Mouse (Mus musculus) cerebellum, adult 2 months (tissue): ENCODE results near the gene Osbpl9. TPM values are rescaled to one million over a fixed set of nuclear protein-coding genes. Genes with fewer than 3 reads are reported as not detected.
A peak's percentile ranks its signal among the peaks of the same experiment; 100 is the strongest.

Source experiments
- DNase-seq, 2 experiments: peaks; one replicate each; pipeline ENCODE4 v3.0.0; 2021
- H3K27ac ChIP-seq: fragments of 200-500 bp; 2 replicates; pipeline ENCODE4 v1.5.1; 2012; ENCODE audit warnings: low read length, control low read depth, inconsistent platforms; ENCODE audit not compliant: insufficient read depth
- H3K27me3 ChIP-seq: fragments of 200-500 bp; 2 replicates; pipeline ENCODE4 v1.6.1; 2012; ENCODE audit warnings: inconsistent platforms, mild to moderate bottlenecking, low read length, moderate library complexity; ENCODE audit not compliant: control insufficient read depth, insufficient read depth
- H3K4me1 ChIP-seq: fragments of 200-500 bp; 2 replicates; pipeline ENCODE4 v1.6.1; 2011; ENCODE audit warnings: low read length; ENCODE audit not compliant: control insufficient read depth, insufficient read depth
- H3K4me3 ChIP-seq: fragments of 200-500 bp; replicated peaks from 2 replicates; pipeline ENCODE3; 2011; ENCODE audit warnings: mild to moderate bottlenecking, low read depth, low read length, control low read depth; ENCODE audit not compliant: insufficient read depth
- CTCF ChIP-seq: fragments of 200-500 bp; IDR thresholded peaks from 2 replicates; pipeline ENCODE4 v1.5.1; 2011; ENCODE audit warnings: low read depth, mild to moderate bottlenecking, control low read depth, low read length, moderate library complexity, borderline replicate concordance; ENCODE audit not compliant: insufficient read depth
- POLR2A ChIP-seq: fragments of 200-500 bp; IDR thresholded peaks from 2 replicates; pipeline ENCODE4 v1.6.1; 2011; ENCODE audit warnings: low read length, control low read depth, borderline replicate concordance; ENCODE audit not compliant: insufficient read depth
- WGBS: fragments of 180-500 bp; shearing (Covaris S2); methylation state at CpG from one replicate; pipeline ENCODE4 v1.1.7; 2018; 5-methylcytosine and 5-hydroxymethylcytosine counted together
- polyA plus RNA-seq: library from polyadenylated mRNA; depleted of rRNA; stranded (reverse); fragments of >200 nt; gene quantifications from 2 replicates; pipeline ENCODE4 v1.2.3, GENCODE M21; 2012

The Osbpl9 gene
- polyA plus RNA-seq, 1 experiment: 120 TPM

- no peak overlapping the region for H3K4me3 ChIP-seq
- DNase-seq: peak; percentile 22 to 47
- no peaks in the 10 kb centered on the region for H3K4me1 ChIP-seq
- TF ChIP-seq POLR2A (no peak), CTCF (peak; percentile 62)
- H3K27me3 ChIP-seq: no peaks in the 10 kb centered on the region
- no peak overlapping the region for H3K27ac ChIP-seq
These were observed 165.7 kb downstream of the Osbpl9 start for GRCm38 (mm10) chr4:109036327-109036726.

DNA sequence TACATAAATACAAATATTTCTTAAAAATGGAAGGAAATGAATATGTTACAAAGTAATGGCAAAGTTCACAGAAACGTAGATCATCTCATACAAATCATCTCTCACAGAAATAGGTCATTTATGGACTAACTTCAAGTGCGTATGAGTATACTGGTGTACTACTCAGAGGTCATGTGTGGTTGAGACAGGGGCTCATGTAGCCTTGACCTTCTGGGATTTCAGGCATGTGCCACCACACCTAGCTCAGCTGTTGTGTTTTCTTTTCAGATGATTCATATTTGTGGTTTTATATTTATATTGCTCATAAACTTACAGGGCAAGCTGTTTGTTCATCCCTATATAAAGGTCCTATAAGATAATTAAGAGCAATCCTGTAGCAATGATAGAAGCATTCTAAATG lies 171.8 kb downstream of the Osbpl9 start:
- Histone ChIP-seq H3K4me1 (no peaks in the 10 kb centered on the region), H3K27me3 (no peaks in the 10 kb centered on the region), H3K4me3 (no peak overlapping the region), H3K27ac (no peak overlapping the region)
- TF ChIP-seq POLR2A: no peak
- no peak for TF ChIP-seq CTCF
- 95% methylated on average over 2 of the region's 2 CpGs for WGBS
- no peak for DNase-seq

- Histone ChIP-seq H3K27me3 (no peaks in the 10 kb centered on the region), H3K4me3 (no peak overlapping the region), H3K27ac (no peak overlapping the region), H3K4me1 (no peaks in the 10 kb centered on the region)
- no peak for DNase-seq
- 88% methylated on average over 2 of the region's 2 CpGs for WGBS
- no peak for TF ChIP-seq POLR2A
- no peak for TF ChIP-seq CTCF
These were observed 172.2 kb downstream of the Osbpl9 start for GRCm38 (mm10) chr4:109029857-109030256.

- Histone ChIP-seq H3K4me1 (no peaks in the 10 kb centered on the region), H3K27me3 (no peaks in the 10 kb centered on the region), H3K27ac (no peak overlapping the region), H3K4me3 (no peak overlapping the region)
- no peak for DNase-seq
- 67% methylated on average over 3 of the region's 3 CpGs for WGBS
- no peak for TF ChIP-seq CTCF
- no peak for TF ChIP-seq POLR2A
These were observed 175.5 kb downstream of the Osbpl9 start for GRCm38 (mm10) chr4:109026543-109026942.

DNA sequence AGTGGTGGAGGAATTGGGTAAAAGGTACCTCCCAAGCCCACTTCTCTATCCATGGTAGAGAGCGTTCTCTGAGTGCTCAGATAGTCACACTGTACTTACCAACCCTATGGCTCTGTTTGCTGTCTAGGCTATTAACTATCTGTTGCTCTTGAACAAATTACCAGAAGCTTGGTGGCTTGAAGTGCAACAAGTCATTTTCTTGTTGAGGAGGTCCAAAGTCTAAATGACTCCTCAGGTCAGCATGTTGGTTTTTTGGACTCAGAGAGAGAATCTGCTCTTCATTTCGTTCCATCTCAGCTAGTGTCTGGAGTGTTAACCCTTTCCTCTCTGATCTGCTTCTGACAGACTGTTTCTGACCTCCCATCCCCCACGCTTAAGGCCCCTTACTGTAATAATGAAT lies 177.0 kb downstream of the Osbpl9 start:
- Histone ChIP-seq H3K27me3 (no peaks in the 10 kb centered on the region), H3K27ac (no peak overlapping the region), H3K4me3 (no peak overlapping the region), H3K4me1 (no peaks in the 10 kb centered on the region)
- no peak for DNase-seq
- WGBS: 59% methylated on average over 3 of the region's 3 CpGs
- TF ChIP-seq POLR2A (no peak), CTCF (no peak)

GRCm38 (mm10) chr4:109021976-109022375 lies 180.1 kb downstream of the Osbpl9 start:
- H3K27ac ChIP-seq: no peak overlapping the region
- no peak overlapping the region for H3K4me3 ChIP-seq
- TF ChIP-seq POLR2A (no peak), CTCF (no peak)
- DNase-seq: no peak
- no peaks in the 10 kb centered on the region for H3K4me1 ChIP-seq
- WGBS: 86% methylated on average over 1 of the region's 1 CpGs
- no peaks in the 10 kb centered on the region for H3K27me3 ChIP-seq

GRCm38 (mm10) chr4:109019301-109019700 lies 182.8 kb downstream of the Osbpl9 start:
- TF ChIP-seq CTCF: no peak
- no peak for TF ChIP-seq POLR2A
- Histone ChIP-seq H3K27me3 (no peaks in the 10 kb centered on the region), H3K27ac (peak overlapping the region; percentile 30; the same call in 1 of the 2 replicates), H3K4me1 (no peaks in the 10 kb centered on the region), H3K4me3 (no peak overlapping the region)
- no peak for DNase-seq
- 71% methylated on average over 4 of the region's 4 CpGs for WGBS

GRCm38 (mm10) chr4:109017441-109017840 lies 184.6 kb downstream of the Osbpl9 start:
- no peak overlapping the region for H3K27ac ChIP-seq
- H3K4me3 ChIP-seq: no peak overlapping the region
- no peaks in the 10 kb centered on the region for H3K4me1 ChIP-seq
- TF ChIP-seq POLR2A (no peak), CTCF (no peak)
- no peaks in the 10 kb centered on the region for H3K27me3 ChIP-seq
- WGBS: 22% methylated on average over 7 of the region's 7 CpGs
- peak; percentile 30 to 42 for DNase-seq
